Mouse (Mus musculus) liver, embryonic 11.5 days (tissue): Measurements from ENCODE around the gene Gm21988. TPM values are rescaled to one million over a fixed set of nuclear protein-coding genes. Genes with fewer than 3 reads are reported as not detected.

ENCODE experiments used
- ATAC-seq: fragments of 200-750 bp; cut with Nextera tagmentation; replicated peaks from 2 replicates; pipeline ENCODE4 v1.8.0; 2017; ENCODE audit warnings: moderate number of reproducible peaks, mild to moderate bottlenecking, moderate TSS enrichment, moderate library complexity; ENCODE audit not compliant: low FRiP score
- DNase-seq: peaks from one replicate; pipeline ENCODE4 v3.0.0-alpha.2; 2017; ENCODE audit warnings: low spot score
- H3K27ac ChIP-seq: fragments of 300-500 bp; sonication (generic); 2 replicates; pipeline ENCODE4 v1.5.1; 2014; ENCODE audit warnings: mild to moderate bottlenecking, low read depth, low read length, control low read depth
- H3K27me3 ChIP-seq: fragments of 300-500 bp; sonication (generic); replicated peaks from 2 replicates; pipeline ENCODE4 v1.6.1; 2014; ENCODE audit warnings: low read length, mixed read lengths; ENCODE audit not compliant: control insufficient read depth, insufficient read depth
- H3K36me3 ChIP-seq: fragments of 300-500 bp; sonication (generic); 2 replicates; pipeline ENCODE4 v1.6.1; 2014; ENCODE audit warnings: mild to moderate bottlenecking, low read length, moderate library complexity, mixed read lengths; ENCODE audit not compliant: control insufficient read depth, insufficient read depth
- H3K4me1 ChIP-seq: fragments of 300-500 bp; sonication (generic); replicated peaks from 2 replicates; pipeline ENCODE4 v1.6.1; 2014; ENCODE audit warnings: low read length, mixed read lengths; ENCODE audit not compliant: control insufficient read depth, insufficient read depth
- H3K4me2 ChIP-seq: fragments of 300-500 bp; sonication (generic); 2 replicates; pipeline ENCODE4 v1.6.1; 2014; ENCODE audit warnings: mild to moderate bottlenecking, control low read depth, moderate library complexity
- H3K4me3 ChIP-seq: fragments of 300-500 bp; sonication (generic); 2 replicates; pipeline ENCODE4 v1.5.1; 2014; ENCODE audit warnings: low read depth, low read length, control low read depth
- H3K9ac ChIP-seq: fragments of 300-500 bp; sonication (generic); 2 replicates; pipeline ENCODE4 v1.6.1; 2014; ENCODE audit warnings: low read depth, low read length, control low read depth
- H3K9me3 ChIP-seq: fragments of 300-500 bp; sonication (generic); 2 replicates; pipeline ENCODE4 v1.6.1; 2016; ENCODE audit warnings: low read length, inconsistent platforms, mixed read lengths; ENCODE audit not compliant: control insufficient read depth
- WGBS: fragments of 180-500 bp; shearing (Covaris S2); extraction: QIAGEN DNeasy Blood & Tissue Kit; methylation state at CpG from one replicate; pipeline ENCODE4 v1.1.7; 2014; 5-methylcytosine and 5-hydroxymethylcytosine counted together
- polyA plus RNA-seq: library from polyadenylated mRNA; unstranded; fragments of >200 nt; fragmentation: Nextera tagmentation; extraction: Ambion mirVana; gene quantifications from 2 replicates; pipeline ENCODE4 v1.2.1, GENCODE M21; 2014

The Gm21988 gene
- polyA plus RNA-seq, 1 experiment from 2014 or later: 9.6 TPM

DNA sequence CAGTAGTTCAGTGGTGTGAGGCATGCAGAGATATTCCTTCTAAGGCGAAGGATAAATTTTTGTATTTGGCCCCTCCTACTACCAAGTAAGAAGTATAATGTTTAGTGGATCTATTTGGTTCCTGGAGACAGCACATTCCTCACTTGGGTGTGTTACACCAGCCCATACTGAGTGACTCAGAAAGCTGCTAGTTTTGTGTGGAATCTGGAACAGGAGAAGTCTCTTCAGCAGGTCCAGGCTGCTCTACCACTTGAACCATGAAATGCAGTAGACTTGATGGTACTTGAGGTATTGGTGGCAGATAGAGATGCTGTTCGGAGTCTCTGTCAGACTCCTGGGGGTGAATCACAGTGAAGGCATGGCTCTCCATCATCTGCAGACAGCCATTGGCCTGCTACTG lies 28.9 kb downstream of the Gm21988 start:
- Histone ChIP-seq H3K9me3 (no peaks in the 10 kb centered on the region), H3K36me3 (no peaks in the 10 kb centered on the region), H3K9ac (no peak overlapping the region), H3K27me3 (peaks cover 32% of the 10 kb centered on the region), H3K4me3 (no peak overlapping the region), H3K4me1 (peaks cover 12% of the 10 kb centered on the region), H3K4me2 (no peak overlapping the region), H3K27ac (no peak overlapping the region)
- 79% methylated on average over 2 of the region's 2 CpGs for WGBS
- ATAC-seq: no peak
- no peak for DNase-seq

DNA sequence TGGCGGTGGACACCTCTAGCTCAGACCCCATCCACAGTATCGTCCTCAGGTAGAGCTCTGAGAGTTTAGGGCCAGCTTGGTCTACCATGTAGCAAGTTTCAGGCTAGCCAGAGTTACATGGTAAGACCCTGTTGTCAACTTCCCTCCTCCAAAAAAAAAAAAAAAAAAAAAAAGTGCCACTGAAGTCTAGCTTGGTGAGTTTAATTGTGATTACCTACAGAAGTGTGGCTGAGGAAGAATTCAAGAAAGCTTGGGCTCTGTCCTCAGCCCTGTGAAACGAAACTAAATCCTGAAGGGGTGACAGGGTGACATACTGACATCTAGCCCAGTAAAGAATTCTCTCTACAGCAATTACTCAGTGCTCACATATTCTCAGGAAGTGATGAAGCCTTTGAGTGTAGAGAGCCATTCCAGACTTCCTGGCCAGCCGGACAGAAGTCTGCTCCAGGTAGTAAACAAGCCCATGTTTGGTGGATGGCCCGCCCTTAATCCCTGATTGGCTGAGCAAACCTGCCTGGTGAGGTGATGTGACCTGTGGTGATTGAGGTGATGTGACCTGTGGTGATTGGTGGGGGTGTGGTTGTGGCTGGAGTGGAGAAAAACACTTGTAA lies 30.7 kb downstream of the Gm21988 start:
- Histone ChIP-seq H3K36me3 (no peaks in the 10 kb centered on the region), H3K4me1 (0 out of 2 replicates have a peak, but pooled peaks cover 3% of the 10 kb centered on the region), H3K9me3 (no peaks in the 10 kb centered on the region), H3K4me2 (no peak overlapping the region), H3K4me3 (no peak overlapping the region), H3K27me3 (peaks cover 14% of the 10 kb centered on the region), H3K27ac (no peak overlapping the region), H3K9ac (no peak overlapping the region)
- DNase-seq: no peak
- 73% methylated on average over 5 of the region's 5 CpGs for WGBS
- no peak for ATAC-seq

GRCm38 (mm10) chr11:70207283-70207682 lies 32.3 kb downstream of the Gm21988 start:
- Histone ChIP-seq H3K27me3 (peaks cover 2% of the 10 kb centered on the region; the same call in 1 of the 2 replicates), H3K36me3 (no peaks in the 10 kb centered on the region), H3K4me1 (no peaks in the 10 kb centered on the region), H3K27ac (no peak overlapping the region), H3K4me2 (no peak overlapping the region), H3K9me3 (no peaks in the 10 kb centered on the region), H3K9ac (no peak overlapping the region), H3K4me3 (no peak overlapping the region)
- no peak for ATAC-seq
- no peak for DNase-seq
- WGBS: 74% methylated on average over 7 of the region's 7 CpGs

- WGBS: 75% methylated on average over 2 of the region's 2 CpGs
- Histone ChIP-seq H3K4me3 (no peak overlapping the region), H3K9ac (no peak overlapping the region), H3K9me3 (no peaks in the 10 kb centered on the region), H3K27ac (no peak overlapping the region), H3K4me1 (no peaks in the 10 kb centered on the region), H3K36me3 (no peaks in the 10 kb centered on the region), H3K27me3 (peaks cover 2% of the 10 kb centered on the region; the same call in 1 of the 2 replicates), H3K4me2 (no peak overlapping the region)
- ATAC-seq: no peak
- DNase-seq: no peak
Measured at GRCm38 (mm10) chr11:70206801-70207200, 32.8 kb downstream of the Gm21988 start.

DNA sequence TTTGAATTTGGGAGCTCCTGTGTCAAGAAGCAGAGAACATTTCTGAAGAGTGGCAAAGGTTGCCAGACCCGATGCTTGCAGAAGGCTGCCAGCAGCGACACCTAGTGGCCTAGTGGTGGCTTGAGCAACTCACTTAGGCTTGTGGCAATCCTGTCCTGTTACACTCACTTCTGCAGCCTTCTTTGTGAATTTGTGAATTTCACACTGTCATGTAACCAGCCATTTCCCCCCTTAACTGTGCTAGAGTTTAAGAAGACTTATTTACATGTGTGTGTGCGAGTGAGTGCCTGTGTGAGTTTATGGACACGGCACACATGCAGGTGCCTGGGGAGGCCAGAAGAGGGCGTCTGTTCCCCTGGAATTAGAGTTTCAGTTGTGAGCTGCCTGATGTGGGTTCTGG lies 37.9 kb downstream of the Gm21988 start:
- Histone ChIP-seq H3K4me2 (no peak overlapping the region), H3K36me3 (no peaks in the 10 kb centered on the region), H3K27ac (no peak overlapping the region), H3K4me1 (no peaks in the 10 kb centered on the region), H3K9me3 (no peaks in the 10 kb centered on the region), H3K27me3 (peaks cover 2% of the 10 kb centered on the region; the same call in 1 of the 2 replicates), H3K4me3 (no peak overlapping the region), H3K9ac (no peak overlapping the region)
- 37% methylated on average over 5 of the region's 5 CpGs for WGBS
- DNase-seq: peak; percentile 68
- ATAC-seq: no peak

DNA sequence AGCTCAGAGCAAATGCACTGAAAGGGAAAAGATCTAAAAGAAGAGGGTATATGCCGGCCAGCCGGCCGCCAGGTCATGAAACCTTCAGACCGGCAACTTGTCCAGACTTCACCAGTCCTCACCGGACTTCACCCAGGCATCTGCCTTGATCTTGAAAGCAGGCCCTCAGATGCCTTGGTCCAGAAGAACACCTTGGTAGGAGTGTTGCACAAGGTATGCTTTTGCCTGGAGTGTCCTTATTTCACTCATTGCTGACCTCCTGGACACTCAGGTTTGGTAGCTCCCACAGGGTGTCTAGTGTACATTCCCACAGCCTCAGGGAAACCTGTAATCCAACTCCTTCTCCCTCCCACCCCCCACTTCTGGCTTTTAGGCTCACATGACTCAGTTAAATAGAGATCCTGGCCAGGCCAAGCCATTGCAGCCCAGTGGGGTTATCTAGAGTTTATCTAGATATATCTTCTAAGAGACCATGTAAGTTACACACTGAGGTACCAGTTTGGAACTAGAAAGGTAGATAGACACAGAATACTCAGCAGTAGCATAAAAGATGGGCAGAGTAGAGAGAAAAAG lies 39.5 kb downstream of the Gm21988 start:
- DNase-seq (no peak), ATAC-seq (no peak)
- no peak overlapping the region for H3K27ac ChIP-seq
- no peaks in the 10 kb centered on the region for H3K4me1 ChIP-seq
- H3K4me2 ChIP-seq: no peak overlapping the region
- no peaks in the 10 kb centered on the region for H3K36me3 ChIP-seq
- no peaks in the 10 kb centered on the region for H3K9me3 ChIP-seq
- H3K9ac ChIP-seq: no peak overlapping the region
- no peak overlapping the region for H3K4me3 ChIP-seq
- H3K27me3 ChIP-seq: no peaks in the 10 kb centered on the region; the same call in 1 of the 2 replicates
- WGBS: 80% methylated on average over 5 of the region's 5 CpGs

DNA sequence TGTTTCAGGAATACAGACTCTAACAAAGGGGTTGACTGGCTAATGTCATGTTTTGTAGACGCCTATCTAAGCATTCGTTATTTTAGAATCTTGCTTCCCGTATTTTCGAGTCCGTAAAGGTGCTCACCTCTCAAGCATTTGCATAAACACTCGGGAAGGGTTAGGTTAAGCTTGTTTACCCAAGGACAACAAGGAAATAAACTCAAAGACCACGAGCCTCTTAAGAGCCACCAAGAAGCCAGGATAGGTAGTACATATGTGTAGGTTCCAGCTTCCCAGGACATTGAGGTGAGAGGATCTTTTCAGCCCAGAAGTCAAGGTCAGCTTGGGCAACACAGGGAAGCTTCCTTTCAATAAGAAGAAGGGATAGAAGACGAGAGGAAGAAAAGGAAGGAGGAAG lies 40.5 kb downstream of the Gm21988 start:
- H3K4me2 ChIP-seq: no peak overlapping the region
- no peaks in the 10 kb centered on the region; the same call in 1 of the 2 replicates for H3K27me3 ChIP-seq
- no peaks in the 10 kb centered on the region for H3K4me1 ChIP-seq
- 74% methylated on average over 8 of the region's 8 CpGs for WGBS
- ATAC-seq (no peak), DNase-seq (no peak)
- no peak overlapping the region for H3K27ac ChIP-seq
- no peaks in the 10 kb centered on the region for H3K36me3 ChIP-seq
- no peak overlapping the region for H3K4me3 ChIP-seq
- no peak overlapping the region for H3K9ac ChIP-seq
- no peaks in the 10 kb centered on the region for H3K9me3 ChIP-seq

DNA sequence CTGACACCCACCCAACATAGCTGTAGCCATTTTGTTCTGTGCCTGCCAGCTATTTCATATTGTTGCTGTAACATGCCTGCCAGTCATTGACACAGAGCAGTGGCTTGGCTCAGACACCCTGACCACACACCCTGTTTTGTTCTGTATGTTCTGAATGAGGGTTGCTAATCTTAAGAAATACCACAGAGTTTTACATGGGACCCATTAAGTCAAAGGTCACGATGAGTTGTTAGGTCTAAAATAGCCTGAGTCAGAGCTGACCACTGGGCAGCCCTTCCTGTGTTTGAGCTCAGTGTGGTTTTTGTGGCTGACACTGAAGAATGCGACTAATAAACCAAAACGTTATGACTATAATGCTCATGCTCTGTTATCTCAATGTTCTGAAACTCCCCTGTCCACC lies 41.3 kb downstream of the Gm21988 start:
- Histone ChIP-seq H3K4me2 (no peak overlapping the region), H3K4me1 (no peaks in the 10 kb centered on the region), H3K9me3 (no peaks in the 10 kb centered on the region), H3K9ac (no peak overlapping the region), H3K27me3 (no peaks in the 10 kb centered on the region; the same call in 1 of the 2 replicates), H3K36me3 (no peaks in the 10 kb centered on the region), H3K4me3 (no peak overlapping the region), H3K27ac (no peak overlapping the region)
- ATAC-seq (no peak), DNase-seq (no peak)
- 44% methylated on average over 3 of the region's 3 CpGs for WGBS
